Mouse (Mus musculus) heart, embryonic 16.5 days (tissue): Measurements from ENCODE around the gene Usp50. TPM values are rescaled to one million over a fixed set of nuclear protein-coding genes. Genes with fewer than 3 reads are reported as not detected.

Experiments used
- ATAC-seq: fragments of 200-750 bp; cut with Nextera tagmentation; replicated peaks from 2 replicates; pipeline ENCODE4 v1.8.0; 2017; ENCODE audit warnings: moderate number of reproducible peaks; ENCODE audit not compliant: insufficient read depth, low FRiP score; ENCODE audit errors: extremely low read depth
- H3K27ac ChIP-seq: fragments of 300-500 bp; sonication (generic); 2 replicates; pipeline ENCODE4 v1.5.1; 2014; ENCODE audit warnings: mild to moderate bottlenecking, low read length, control low read depth, moderate library complexity
- H3K27me3 ChIP-seq: fragments of 300-500 bp; sonication (generic); 2 replicates; pipeline ENCODE4 v1.6.1; 2014; ENCODE audit warnings: low read length, mixed read lengths; ENCODE audit not compliant: control insufficient read depth, insufficient read depth
- H3K36me3 ChIP-seq: fragments of 300-500 bp; sonication (generic); 2 replicates; pipeline ENCODE4 v1.6.1; 2014; ENCODE audit not compliant: control insufficient read depth, insufficient read depth
- H3K4me1 ChIP-seq: fragments of 300-500 bp; sonication (generic); 2 replicates; pipeline ENCODE4 v1.6.1; 2014; ENCODE audit warnings: low read length, mixed read lengths; ENCODE audit not compliant: control insufficient read depth, insufficient read depth
- H3K4me2 ChIP-seq: fragments of 300-500 bp; sonication (generic); 2 replicates; pipeline ENCODE4 v1.6.1; 2014; ENCODE audit warnings: low read depth, mild to moderate bottlenecking, control low read depth, low read length
- H3K4me3 ChIP-seq: fragments of 300-500 bp; sonication (generic); 2 replicates; pipeline ENCODE4 v1.5.1; 2014; ENCODE audit warnings: mild to moderate bottlenecking, control low read depth, low read length
- H3K9ac ChIP-seq: fragments of 300-500 bp; sonication (generic); 2 replicates; pipeline ENCODE4 v1.6.1; 2014; ENCODE audit warnings: low read length, control low read depth
- H3K9me3 ChIP-seq: fragments of 300-500 bp; sonication (generic); replicated peaks from 2 replicates; pipeline ENCODE4 v1.6.1; 2016; ENCODE audit warnings: low read length; ENCODE audit not compliant: control insufficient read depth
- WGBS: fragments of 180-500 bp; shearing (Covaris S2); extraction: QIAGEN DNeasy Blood & Tissue Kit; methylation state at CpG from one replicate; pipeline ENCODE4 v1.1.7; 2014; 5-methylcytosine and 5-hydroxymethylcytosine counted together
- polyA plus RNA-seq: library from polyadenylated mRNA; unstranded; fragments of >200 nt; fragmentation: Nextera tagmentation; extraction: Ambion mirVana; gene quantifications from 2 replicates; pipeline ENCODE4 v1.2.1, GENCODE M21; 2015

The Usp50 gene
- polyA plus RNA-seq, 1 experiment from 2014 or later = 2.1 TPM

- Histone ChIP-seq H3K36me3 (no peaks in the 10 kb centered on the region), H3K4me1 (no peaks in the 10 kb centered on the region), H3K4me3 (no peak overlapping the region), H3K27me3 (no peaks in the 10 kb centered on the region), H3K9me3 (no peaks in the 10 kb centered on the region), H3K9ac (no peak overlapping the region), H3K4me2 (no peak overlapping the region), H3K27ac (no peak overlapping the region)
- WGBS = 77% methylated on average over 3 of the region's 3 CpGs
- ATAC-seq = no peak
Measured at GRCm38 (mm10) chr2:126782433-126782832, 837 bp downstream of the Usp50 start.

- no peak overlapping the region for H3K4me3 ChIP-seq
- no peak overlapping the region for H3K27ac ChIP-seq
- no peak overlapping the region for H3K9ac ChIP-seq
- no peak overlapping the region for H3K4me2 ChIP-seq
- no peaks in the 10 kb centered on the region for H3K36me3 ChIP-seq
- no peaks in the 10 kb centered on the region for H3K27me3 ChIP-seq
- no peaks in the 10 kb centered on the region for H3K4me1 ChIP-seq
- WGBS = 85% methylated on average over 1 of the region's 1 CpGs
- H3K9me3 ChIP-seq = no peaks in the 10 kb centered on the region
- no peak for ATAC-seq
Measured at GRCm38 (mm10) chr2:126781478-126781877, 1.8 kb downstream of the Usp50 start.

GRCm38 (mm10) chr2:126780286-126780685 lies 3.0 kb downstream of the Usp50 start:
- Histone ChIP-seq H3K9ac (no peak overlapping the region), H3K27ac (no peak overlapping the region), H3K4me1 (no peaks in the 10 kb centered on the region), H3K27me3 (no peaks in the 10 kb centered on the region), H3K36me3 (no peaks in the 10 kb centered on the region), H3K4me2 (no peak overlapping the region), H3K9me3 (no peaks in the 10 kb centered on the region), H3K4me3 (no peak overlapping the region)
- 84% methylated on average over 10 of the region's 10 CpGs for WGBS
- no peak for ATAC-seq

- Histone ChIP-seq H3K27ac (no peak overlapping the region), H3K36me3 (no peaks in the 10 kb centered on the region), H3K9me3 (no peaks in the 10 kb centered on the region), H3K4me3 (no peak overlapping the region), H3K4me2 (no peak overlapping the region), H3K4me1 (no peaks in the 10 kb centered on the region), H3K9ac (no peak overlapping the region), H3K27me3 (no peaks in the 10 kb centered on the region)
- no peak for ATAC-seq
- 77% methylated on average over 4 of the region's 4 CpGs for WGBS
Measured at GRCm38 (mm10) chr2:126778806-126779205, 4.5 kb downstream of the Usp50 start.

GRCm38 (mm10) chr2:126776416-126776815 lies 6.9 kb downstream of the Usp50 start:
- ATAC-seq = no peak
- WGBS = 29% methylated on average over 1 of the region's 1 CpGs
- H3K4me1 ChIP-seq = no peaks in the 10 kb centered on the region
- H3K36me3 ChIP-seq = no peaks in the 10 kb centered on the region
- H3K9ac ChIP-seq = no peak overlapping the region
- no peaks in the 10 kb centered on the region for H3K27me3 ChIP-seq
- no peak overlapping the region for H3K4me3 ChIP-seq
- H3K9me3 ChIP-seq = no peaks in the 10 kb centered on the region
- no peak overlapping the region for H3K27ac ChIP-seq
- no peak overlapping the region for H3K4me2 ChIP-seq

- Histone ChIP-seq H3K27ac (no peak overlapping the region), H3K36me3 (no peaks in the 10 kb centered on the region), H3K4me2 (no peak overlapping the region), H3K9ac (no peak overlapping the region), H3K4me1 (no peaks in the 10 kb centered on the region), H3K27me3 (no peaks in the 10 kb centered on the region), H3K9me3 (no peaks in the 10 kb centered on the region), H3K4me3 (no peak overlapping the region)
- no peak for ATAC-seq
- WGBS = 72% methylated on average over 4 of the region's 4 CpGs
Measured at GRCm38 (mm10) chr2:126775951-126776350, 7.3 kb downstream of the Usp50 start.

- Histone ChIP-seq H3K4me2 (no peak overlapping the region), H3K9ac (no peak overlapping the region), H3K27ac (no peak overlapping the region), H3K4me1 (no peaks in the 10 kb centered on the region), H3K27me3 (no peaks in the 10 kb centered on the region), H3K9me3 (no peaks in the 10 kb centered on the region), H3K36me3 (no peaks in the 10 kb centered on the region), H3K4me3 (no peak overlapping the region)
- 83% methylated on average over 5 of the region's 5 CpGs for WGBS
- ATAC-seq = no peak
Measured at GRCm38 (mm10) chr2:126772217-126772616, 11.1 kb downstream of the Usp50 start.

GRCm38 (mm10) chr2:126769431-126770181 lies 13.7 kb downstream of the Usp50 start:
- ATAC-seq = no peak
- Histone ChIP-seq H3K36me3 (no peaks in the 10 kb centered on the region), H3K4me3 (no peak overlapping the region), H3K4me1 (0 out of 2 replicates have a peak, but pooled peaks cover 2% of the 10 kb centered on the region), H3K27me3 (no peaks in the 10 kb centered on the region), H3K9ac (no peak overlapping the region), H3K9me3 (no peaks in the 10 kb centered on the region), H3K27ac (no peak overlapping the region), H3K4me2 (no peak overlapping the region)
- 63% methylated on average over 19 of the region's 19 CpGs for WGBS

GRCm38 (mm10) chr2:126768194-126768593 lies 15.1 kb downstream of the Usp50 start:
- 79% methylated on average over 4 of the region's 4 CpGs for WGBS
- Histone ChIP-seq H3K4me3 (no peak overlapping the region), H3K4me2 (no peak overlapping the region), H3K27me3 (no peaks in the 10 kb centered on the region), H3K9me3 (no peaks in the 10 kb centered on the region), H3K36me3 (no peaks in the 10 kb centered on the region; the same call in 1 of the 2 replicates), H3K9ac (no peak overlapping the region), H3K27ac (no peak overlapping the region), H3K4me1 (0 out of 2 replicates have a peak, but pooled peaks cover 2% of the 10 kb centered on the region)
- no peak for ATAC-seq
